Mouse (Mus musculus) embryonic facial prominence, embryonic 10.5 days (tissue): ENCODE measurements around the gene Fam189a1. TPM values are rescaled to one million over a fixed set of nuclear protein-coding genes. Genes with fewer than 3 reads are reported as not detected.

Source experiments
- DNase-seq: peaks from one replicate; pipeline ENCODE4 v3.0.0-alpha.2; 2017; ENCODE audit warnings: low spot score
- H3K27ac ChIP-seq: fragments of 300-500 bp; sonication (generic); replicated peaks from 2 replicates; pipeline ENCODE4 v1.5.1; 2016; ENCODE audit warnings: mild to moderate bottlenecking
- H3K27me3 ChIP-seq: fragments of 300-500 bp; sonication (generic); replicated peaks from 2 replicates; pipeline ENCODE4 v1.6.1; 2016; ENCODE audit warnings: low read depth, mild to moderate bottlenecking; ENCODE audit not compliant: poor library complexity, severe bottlenecking
- H3K36me3 ChIP-seq: fragments of 300-500 bp; sonication (generic); replicated peaks from 2 replicates; pipeline ENCODE4 v1.6.1; 2016; ENCODE audit warnings: mild to moderate bottlenecking, moderate library complexity
- H3K4me1 ChIP-seq: fragments of 300-500 bp; sonication (generic); 2 replicates; pipeline ENCODE4 v1.6.1; 2016
- H3K4me3 ChIP-seq: fragments of 300-500 bp; sonication (generic); 2 replicates; pipeline ENCODE4 v1.5.1; 2016; ENCODE audit warnings: mild to moderate bottlenecking, moderate library complexity
- H3K9me3 ChIP-seq: fragments of 300-500 bp; sonication (generic); 2 replicates; pipeline ENCODE4 v1.6.1; 2016; ENCODE audit warnings: mild to moderate bottlenecking
- WGBS: fragments of 180-500 bp; shearing (Covaris S2); methylation state at CpG from one replicate; pipeline ENCODE4 v1.1.7; 2016; 5-methylcytosine and 5-hydroxymethylcytosine counted together
- polyA plus RNA-seq: library from polyadenylated mRNA; unstranded; fragments of >200 nt; fragmentation: Nextera tagmentation; extraction: Ambion mirVana; gene quantifications from 2 replicates; pipeline ENCODE4 v1.2.1, GENCODE M21; 2016

Fam189a1 gene
- polyA plus RNA-seq, 1 experiment from 2014 or later, result 0.60 TPM

- WGBS, result 91% methylated on average over 6 of the region's 6 CpGs
- DNase-seq, result no peak
- H3K27ac ChIP-seq, result no peak overlapping the region
- no peaks in the 10 kb centered on the region for H3K9me3 ChIP-seq
- no peak overlapping the region for H3K4me3 ChIP-seq
- H3K36me3 ChIP-seq, result no peaks in the 10 kb centered on the region
- no peaks in the 10 kb centered on the region for H3K4me1 ChIP-seq
- H3K27me3 ChIP-seq, result no peaks in the 10 kb centered on the region
These were observed 99.5 kb downstream of the Fam189a1 start for GRCm38 (mm10) chr7:65056864-65057263.

GRCm38 (mm10) chr7:65051986-65052385 lies 104.4 kb downstream of the Fam189a1 start:
- Histone ChIP-seq H3K27me3 (no peaks in the 10 kb centered on the region), H3K36me3 (no peaks in the 10 kb centered on the region), H3K27ac (no peak overlapping the region), H3K4me3 (no peak overlapping the region), H3K4me1 (peaks cover 2% of the 10 kb centered on the region; the same call in 1 of the 2 replicates), H3K9me3 (no peaks in the 10 kb centered on the region)
- 86% methylated on average over 1 of the region's 1 CpGs for WGBS
- DNase-seq, result no peak

GRCm38 (mm10) chr7:65049236-65049954 lies 107.0 kb downstream of the Fam189a1 start:
- Histone ChIP-seq H3K36me3 (no peaks in the 10 kb centered on the region), H3K4me3 (no peak overlapping the region), H3K9me3 (no peaks in the 10 kb centered on the region), H3K27me3 (no peaks in the 10 kb centered on the region), H3K4me1 (peaks cover 9% of the 10 kb centered on the region), H3K27ac (no peak overlapping the region)
- WGBS, result 90% methylated on average over 18 of the region's 18 CpGs
- no peak for DNase-seq

GRCm38 (mm10) chr7:65047700-65048099 lies 108.7 kb downstream of the Fam189a1 start:
- Histone ChIP-seq H3K9me3 (no peaks in the 10 kb centered on the region), H3K4me1 (peaks cover 13% of the 10 kb centered on the region), H3K36me3 (no peaks in the 10 kb centered on the region), H3K27ac (no peak overlapping the region), H3K27me3 (no peaks in the 10 kb centered on the region), H3K4me3 (no peak overlapping the region)
- DNase-seq, result no peak
- WGBS, result 74% methylated on average over 5 of the region's 5 CpGs

- Histone ChIP-seq H3K27ac (no peak overlapping the region), H3K4me1 (peaks cover 13% of the 10 kb centered on the region), H3K9me3 (no peaks in the 10 kb centered on the region), H3K4me3 (no peak overlapping the region), H3K36me3 (no peaks in the 10 kb centered on the region), H3K27me3 (no peaks in the 10 kb centered on the region)
- 59% methylated on average over 4 of the region's 4 CpGs for WGBS
- no peak for DNase-seq
These were observed 109.7 kb downstream of the Fam189a1 start for GRCm38 (mm10) chr7:65046690-65047089.

GRCm38 (mm10) chr7:65044280-65044679 lies 112.1 kb downstream of the Fam189a1 start:
- Histone ChIP-seq H3K36me3 (no peaks in the 10 kb centered on the region), H3K9me3 (no peaks in the 10 kb centered on the region), H3K27me3 (no peaks in the 10 kb centered on the region), H3K4me3 (no peak overlapping the region), H3K27ac (no peak overlapping the region), H3K4me1 (peaks cover 13% of the 10 kb centered on the region)
- no peak for DNase-seq
- 72% methylated on average over 6 of the region's 6 CpGs for WGBS

GRCm38 (mm10) chr7:65041106-65041505 lies 115.3 kb downstream of the Fam189a1 start:
- Histone ChIP-seq H3K4me3 (no peak overlapping the region), H3K36me3 (no peaks in the 10 kb centered on the region), H3K27me3 (no peaks in the 10 kb centered on the region), H3K4me1 (0 out of 2 replicates have a peak, but pooled peaks cover 4% of the 10 kb centered on the region), H3K27ac (no peak overlapping the region), H3K9me3 (no peaks in the 10 kb centered on the region)
- no peak for DNase-seq
- WGBS, result 91% methylated on average over 7 of the region's 7 CpGs

GRCm38 (mm10) chr7:65031741-65032140 lies 124.6 kb downstream of the Fam189a1 start:
- Histone ChIP-seq H3K27ac (no peak overlapping the region), H3K36me3 (no peaks in the 10 kb centered on the region), H3K9me3 (no peaks in the 10 kb centered on the region), H3K4me3 (no peak overlapping the region), H3K4me1 (no peaks in the 10 kb centered on the region), H3K27me3 (no peaks in the 10 kb centered on the region)
- no peak for DNase-seq
- WGBS, result 84% methylated on average over 7 of the region's 7 CpGs

GRCm38 (mm10) chr7:65031195-65031594 lies 125.2 kb downstream of the Fam189a1 start:
- no peaks in the 10 kb centered on the region for H3K4me1 ChIP-seq
- no peak overlapping the region for H3K27ac ChIP-seq
- H3K4me3 ChIP-seq, result no peak overlapping the region
- H3K9me3 ChIP-seq, result no peaks in the 10 kb centered on the region
- no peaks in the 10 kb centered on the region for H3K27me3 ChIP-seq
- no peak for DNase-seq
- H3K36me3 ChIP-seq, result no peaks in the 10 kb centered on the region
- 89% methylated on average over 6 of the region's 6 CpGs for WGBS

- no peaks in the 10 kb centered on the region for H3K36me3 ChIP-seq
- 86% methylated on average over 16 of the region's 16 CpGs for WGBS
These were observed 126.4 kb downstream of the Fam189a1 start for GRCm38 (mm10) chr7:65029985-65030384.

GRCm38 (mm10) chr7:65021298-65021697 lies 135.1 kb downstream of the Fam189a1 start:
- no peaks in the 10 kb centered on the region for H3K9me3 ChIP-seq
- H3K27me3 ChIP-seq, result no peaks in the 10 kb centered on the region
- peaks cover 7% of the 10 kb centered on the region; the same call in 1 of the 2 replicates for H3K4me1 ChIP-seq
- no peak overlapping the region for H3K27ac ChIP-seq
- 70% methylated on average over 2 of the region's 2 CpGs for WGBS
- no peaks in the 10 kb centered on the region for H3K36me3 ChIP-seq
- no peak overlapping the region for H3K4me3 ChIP-seq
- DNase-seq, result no peak

More at GRCm38 (mm10) chr7:65029985-65030384, 126.4 kb downstream of the Fam189a1 start:
- Histone ChIP-seq H3K27me3 (no peaks in the 10 kb centered on the region), H3K9me3 (no peaks in the 10 kb centered on the region), H3K4me3 (no peak overlapping the region), H3K27ac (no peak overlapping the region), H3K4me1 (no peaks in the 10 kb centered on the region)
- DNase-seq, result no peak

- Histone ChIP-seq H3K4me1 (peaks cover 7% of the 10 kb centered on the region; the same call in 1 of the 2 replicates), H3K36me3 (no peaks in the 10 kb centered on the region), H3K4me3 (no peak overlapping the region), H3K9me3 (no peaks in the 10 kb centered on the region), H3K27ac (no peak overlapping the region), H3K27me3 (no peaks in the 10 kb centered on the region)
- DNase-seq, result no peak
- 76% methylated on average over 8 of the region's 8 CpGs for WGBS
These were observed 138.2 kb downstream of the Fam189a1 start for GRCm38 (mm10) chr7:65018036-65018679.

- 92% methylated on average over 5 of the region's 5 CpGs for WGBS
- Histone ChIP-seq H3K36me3 (no peaks in the 10 kb centered on the region), H3K27me3 (no peaks in the 10 kb centered on the region), H3K4me1 (peaks cover 7% of the 10 kb centered on the region; the same call in 1 of the 2 replicates), H3K9me3 (no peaks in the 10 kb centered on the region), H3K27ac (no peak overlapping the region), H3K4me3 (no peak overlapping the region)
- no peak for DNase-seq
These were observed 139.0 kb downstream of the Fam189a1 start for GRCm38 (mm10) chr7:65017348-65017747.
